Mouse (Mus musculus): ENCODE measurements around the gene Ccdc180.
A peak's percentile ranks its signal among the peaks of the same experiment; 100 is the strongest.

Ccdc180 gene

GRCm38 (mm10) chr4:45972448-45972854 lies 82.3 kb downstream of the Ccdc180 start:
- peak in 1 of 2 experiments; percentile 31 for DNase-seq

GRCm38 (mm10) chr4:45972951-45973350 lies 82.8 kb downstream of the Ccdc180 start:
- no peak for DNase-seq

- no peak for DNase-seq
Observed at GRCm38 (mm10) chr4:45976931-45977667, 87.0 kb downstream of the Ccdc180 start.

- no peak for DNase-seq
Observed at GRCm38 (mm10) chr4:45979916-45980315, 89.8 kb downstream of the Ccdc180 start.

- DNase-seq, result no peak
Observed at GRCm38 (mm10) chr4:45981054-45981453, 91.0 kb downstream of the Ccdc180 start.

GRCm38 (mm10) chr4:45990427-45991135 lies 100.5 kb downstream of the Ccdc180 start:
- no peak for DNase-seq

GRCm38 (mm10) chr4:45998536-45998935 lies 108.4 kb downstream of the Ccdc180 start:
- no peak for DNase-seq

All from thymus, postnatal 36 days (tissue).